Mouse (Mus musculus): ENCODE data around the gene Wdr11.

GRCm38 (mm10) chr7:129671675-129672651, 80.3 kb downstream of the Wdr11 start:
- no peak for TF ChIP-seq CTCF (IDR thresholded peaks at IDR 0.05)
- peak; percentile 81 for TF ChIP-seq EP300 (IDR thresholded peaks at IDR 0.05)
